Mouse (Mus musculus): Measurements from ENCODE around the gene Rab2b. TPM values are rescaled to one million over a fixed set of nuclear protein-coding genes. Genes with fewer than 3 reads are reported as not detected.

Gene Rab2b
- total RNA-seq, 2 experiments from 2014 or later: 4.6 to 5.3 TPM

DNA sequence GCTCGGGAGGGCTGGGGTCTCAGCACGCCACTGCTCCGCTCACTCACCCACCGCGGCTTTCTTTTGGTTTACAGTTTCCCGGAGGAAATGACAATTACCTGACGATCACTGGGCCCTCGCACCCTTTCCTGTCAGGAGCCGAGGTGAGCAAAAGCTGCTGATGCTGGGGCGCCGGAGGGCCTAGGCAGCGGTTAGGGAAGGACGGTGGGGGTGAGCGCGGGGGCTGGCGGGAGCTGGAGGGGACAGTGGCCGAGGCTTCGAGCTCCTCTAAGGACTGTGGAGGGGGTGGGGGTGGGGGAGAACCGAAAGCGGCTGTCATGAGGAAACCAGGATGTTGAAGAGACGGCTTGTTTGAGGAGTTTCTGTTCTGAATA, 389 bp upstream of the Rab2b start:
- ATAC-seq (ENCODE audit: poor library complexity, severe bottlenecking): peak; percentile 36

DNA sequence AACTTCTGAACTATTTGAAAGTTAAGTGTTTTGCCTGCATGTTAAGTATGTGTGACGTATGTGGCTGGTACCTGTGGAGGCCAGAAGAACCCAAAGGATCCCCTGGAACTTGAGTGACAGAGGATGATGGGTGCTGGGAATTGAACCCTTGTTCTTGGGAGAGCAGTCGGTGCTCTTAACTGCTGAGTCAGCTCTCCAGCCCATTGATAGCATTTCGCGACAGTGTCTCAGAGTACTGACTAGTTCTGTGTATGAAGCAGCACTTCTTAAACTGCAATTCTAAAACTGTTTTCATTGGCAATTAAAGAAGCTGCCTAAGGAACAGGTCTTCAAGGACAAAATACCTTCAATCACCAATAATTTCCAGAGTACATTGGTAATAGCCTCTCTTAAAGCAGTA, 2.1 kb downstream of the Rab2b start:
- ATAC-seq (ENCODE audit: poor library complexity, severe bottlenecking): no peak

DNA sequence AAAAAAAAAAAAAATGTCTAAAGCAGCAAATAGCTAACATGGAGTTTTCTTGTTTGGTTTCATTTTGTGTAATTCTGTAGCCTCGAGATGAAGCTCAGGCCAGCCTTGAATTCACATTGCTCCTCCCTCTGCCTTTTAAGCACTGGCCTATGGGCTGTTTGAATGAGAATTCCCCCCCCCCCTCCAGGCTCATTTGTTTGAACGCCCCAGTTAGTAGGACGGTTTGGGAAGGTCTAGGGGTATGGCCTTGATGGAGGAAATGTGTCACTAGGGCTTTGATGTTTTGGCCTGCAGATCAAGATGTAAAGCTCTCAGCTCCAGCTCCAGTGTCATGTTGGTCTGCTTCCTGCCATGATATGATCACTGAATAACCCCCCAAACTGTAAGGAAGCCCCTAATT, 6.6 kb downstream of the Rab2b start:
- ATAC-seq (ENCODE audit: poor library complexity, severe bottlenecking): no peak

DNA sequence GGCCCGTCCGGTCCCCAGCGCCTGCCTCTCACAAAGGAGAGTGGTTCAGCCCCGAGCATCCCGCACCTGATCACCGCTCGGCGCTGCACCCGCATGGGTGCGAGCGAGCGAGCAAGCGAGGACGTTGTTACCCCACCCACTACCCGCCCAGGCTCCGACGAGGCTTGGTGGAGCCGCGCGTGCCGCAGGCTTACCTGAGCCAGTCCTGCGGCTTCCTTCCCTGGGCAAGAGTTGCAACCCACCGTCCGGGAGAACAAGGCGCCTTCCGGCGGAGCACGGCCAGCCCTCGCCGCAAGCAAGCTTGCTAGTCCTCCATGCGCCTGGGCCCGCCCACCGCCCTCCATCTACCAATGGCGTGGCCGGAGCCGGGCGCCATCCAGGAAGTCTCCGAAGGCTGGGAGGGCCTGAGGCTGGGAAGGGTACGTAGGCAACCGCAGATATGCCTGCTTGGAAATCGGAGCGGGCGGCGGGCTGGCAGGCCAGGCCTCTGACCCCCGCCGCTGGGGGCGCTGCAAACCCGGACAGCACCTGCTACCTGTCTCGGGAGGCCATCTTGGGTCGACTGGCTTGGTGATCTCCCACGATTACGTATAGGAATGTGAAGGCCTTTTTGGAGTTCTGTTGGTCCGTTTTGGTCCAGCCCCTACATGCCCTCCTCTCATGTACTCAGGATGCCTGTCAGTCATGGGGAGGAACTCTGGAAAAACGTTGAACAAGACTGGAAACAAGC, 21.7 kb downstream of the Rab2b start, which contains the start of gene Chd8:
Gene Chd8, minus strand, starts transcription at position 297 of the 730 bp plus-strand sequence.
- peak; percentile 98 for ATAC-seq (ENCODE audit: poor library complexity, severe bottlenecking)

DNA sequence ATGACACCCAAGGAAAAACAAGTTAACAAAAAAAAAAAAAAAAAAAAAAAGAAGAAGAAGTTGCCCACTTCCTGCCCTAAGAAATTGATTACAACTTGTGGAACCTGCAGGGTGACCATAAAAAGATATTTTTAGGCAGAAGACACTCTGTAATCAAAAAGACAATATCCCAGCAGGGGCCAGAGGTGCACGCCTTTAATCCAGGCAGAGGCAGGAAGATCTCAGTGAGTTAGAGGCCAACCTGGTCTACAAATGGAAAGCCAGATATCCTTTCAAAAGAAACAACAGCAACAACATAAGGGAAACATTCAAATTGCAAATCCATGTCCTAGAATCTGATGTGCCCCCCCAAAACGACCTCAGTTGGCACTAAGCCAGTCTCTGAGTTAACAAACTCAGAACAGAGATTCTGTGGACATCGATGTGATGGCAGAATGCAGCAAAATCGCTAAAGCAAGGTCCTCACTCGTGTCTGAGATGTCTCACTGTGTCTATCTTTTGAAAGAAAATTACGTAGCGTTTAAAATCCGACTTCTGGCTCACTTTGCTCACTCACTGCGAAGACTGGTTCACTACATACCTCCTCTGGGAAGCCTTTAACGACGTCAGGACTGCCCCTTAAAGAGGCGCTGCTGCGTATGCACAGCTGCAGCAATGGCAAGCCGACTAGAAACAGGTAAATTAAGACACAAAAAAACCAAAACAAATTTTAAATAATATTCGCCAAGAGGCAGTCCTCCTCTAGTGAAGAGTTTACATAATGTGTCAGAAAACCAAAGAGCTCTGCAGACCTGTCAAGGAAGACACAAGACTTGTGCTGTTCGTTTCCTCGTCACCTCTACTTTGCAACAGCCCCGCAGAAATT, 22.8 kb downstream of the Rab2b start:
- ATAC-seq (ENCODE audit: poor library complexity, severe bottlenecking): no peak

DNA sequence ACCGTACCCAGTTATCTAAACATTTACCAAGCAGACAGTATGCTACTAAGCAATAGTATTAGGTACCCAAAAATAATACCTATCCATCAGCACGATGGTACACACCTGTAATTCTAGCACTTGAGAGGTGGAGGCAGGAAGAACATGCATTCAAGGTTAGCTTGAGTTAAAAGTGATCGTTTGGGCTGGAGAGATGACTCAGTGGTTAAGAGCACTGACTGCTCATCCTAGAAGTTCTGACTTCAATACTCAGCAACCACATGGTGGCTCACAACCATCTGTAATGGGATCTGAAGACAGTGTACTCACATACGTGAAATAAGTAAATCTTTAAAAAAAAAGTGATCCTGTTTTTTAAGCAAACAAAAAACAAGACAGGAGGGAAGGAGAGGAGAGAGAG, 33.2 kb downstream of the Rab2b start:
- no peak for ATAC-seq (ENCODE audit: poor library complexity, severe bottlenecking)

DNA sequence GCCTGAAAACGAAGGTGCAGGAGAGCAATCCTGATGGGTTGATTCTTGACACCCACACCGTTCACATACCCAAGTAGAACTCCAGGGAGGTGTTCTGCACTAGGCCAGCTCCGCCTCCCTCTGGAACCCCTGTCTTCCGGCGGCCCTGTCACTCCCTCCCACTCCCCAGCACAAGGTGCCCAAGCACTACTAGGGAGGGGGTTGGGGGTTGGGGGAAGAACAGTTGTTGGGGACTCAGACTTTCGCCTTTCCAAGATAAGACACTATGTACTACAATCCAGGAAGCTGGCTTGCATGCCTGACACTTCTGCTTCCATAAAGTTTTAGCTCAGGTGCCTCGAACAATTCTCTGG, 34.7 kb downstream of the Rab2b start:
- no peak for ATAC-seq (ENCODE audit: poor library complexity, severe bottlenecking)

DNA sequence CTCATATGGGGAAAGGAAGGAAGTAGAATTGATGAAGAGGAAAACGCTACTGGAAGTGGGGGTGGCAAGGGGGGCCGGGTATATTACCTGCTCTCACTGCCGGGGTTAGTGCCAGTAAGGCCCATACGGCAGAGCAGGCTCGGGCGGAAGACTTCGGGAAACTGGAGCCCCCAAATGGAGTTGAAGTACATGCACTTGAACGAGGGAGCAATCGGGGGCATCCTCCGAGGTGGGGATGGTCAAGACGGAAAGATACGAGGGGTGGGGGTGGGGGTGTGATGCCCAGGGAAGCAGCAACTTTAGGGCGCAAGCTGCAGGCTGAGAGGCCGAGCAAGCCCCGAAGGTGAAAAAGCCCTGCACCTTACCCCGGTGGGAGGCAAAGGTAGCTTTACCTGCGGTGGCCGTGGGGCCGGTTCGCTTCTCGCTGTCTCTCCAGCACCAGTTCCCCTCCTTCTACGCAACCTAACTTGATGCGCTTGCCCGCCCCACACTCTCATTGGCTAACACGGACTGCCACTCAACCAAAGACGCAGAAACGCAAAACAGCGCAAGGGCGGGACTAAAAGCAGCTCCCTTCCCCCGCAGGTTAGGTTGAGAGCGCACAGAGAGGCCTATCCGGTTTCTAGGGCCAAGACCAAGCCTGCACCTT, 35.2 kb downstream of the Rab2b start:
- ATAC-seq (ENCODE audit: poor library complexity, severe bottlenecking): peak; percentile 100

DNA sequence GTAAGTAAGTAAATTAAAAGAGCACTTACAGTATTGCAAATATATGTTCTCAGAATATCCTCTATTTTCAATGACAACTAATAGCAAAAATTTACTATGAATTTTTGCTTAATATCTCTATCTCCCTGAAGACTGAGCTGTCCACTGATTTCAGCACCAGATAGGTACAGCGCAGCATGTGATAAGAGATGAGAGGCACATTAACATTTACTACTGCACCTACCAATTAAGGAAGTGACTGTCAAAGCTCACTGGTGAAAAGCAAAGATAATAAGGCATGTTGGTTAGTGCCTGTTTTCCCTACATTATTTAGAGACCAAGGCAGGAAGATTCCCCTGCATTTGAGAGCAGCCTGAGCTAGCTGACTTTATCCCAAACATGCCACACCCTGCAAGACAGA, 43.1 kb downstream of the Rab2b start:
- no peak for ATAC-seq (ENCODE audit: poor library complexity, severe bottlenecking)

DNA sequence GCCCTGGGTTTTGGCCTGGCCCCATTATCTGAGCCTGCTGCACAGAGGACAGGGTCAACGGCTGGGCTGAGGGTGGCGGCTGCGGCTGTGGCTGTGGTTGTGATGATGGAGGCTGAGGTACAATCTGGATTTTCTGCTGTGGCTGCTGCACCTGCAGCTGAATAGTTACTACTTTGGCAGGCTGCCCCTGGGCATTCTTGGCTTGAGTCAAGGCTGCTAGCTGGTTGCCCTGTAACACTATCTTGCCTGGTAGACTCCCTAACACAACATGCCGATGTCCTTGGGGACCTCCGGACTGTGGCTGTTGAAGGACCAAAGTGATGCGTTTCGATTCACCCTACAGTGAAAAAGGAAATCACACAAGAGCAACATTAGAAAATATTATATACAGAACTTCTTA, 44.2 kb downstream of the Rab2b start:
- ATAC-seq (ENCODE audit: poor library complexity, severe bottlenecking): no peak

DNA sequence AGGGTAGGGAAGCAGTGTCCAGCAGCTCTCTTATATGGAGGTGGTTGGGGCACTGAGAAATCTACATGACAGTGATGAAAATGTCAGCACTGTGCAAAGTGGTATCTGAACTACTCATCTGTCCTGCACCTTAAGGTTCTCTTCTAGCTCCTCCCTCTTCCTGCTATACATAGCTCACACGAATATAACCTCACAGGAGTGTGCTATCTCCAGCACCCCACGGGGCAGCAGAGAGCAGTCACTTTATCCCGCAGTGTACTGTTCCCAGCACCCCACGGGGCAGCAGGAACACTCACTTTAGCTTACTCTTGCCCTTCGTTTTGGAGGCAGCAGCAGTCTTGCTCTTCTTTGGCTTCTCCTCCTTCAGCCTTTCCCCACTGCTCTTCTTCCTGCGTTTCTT, 47.1 kb downstream of the Rab2b start:
- no peak for ATAC-seq (ENCODE audit: poor library complexity, severe bottlenecking)

DNA sequence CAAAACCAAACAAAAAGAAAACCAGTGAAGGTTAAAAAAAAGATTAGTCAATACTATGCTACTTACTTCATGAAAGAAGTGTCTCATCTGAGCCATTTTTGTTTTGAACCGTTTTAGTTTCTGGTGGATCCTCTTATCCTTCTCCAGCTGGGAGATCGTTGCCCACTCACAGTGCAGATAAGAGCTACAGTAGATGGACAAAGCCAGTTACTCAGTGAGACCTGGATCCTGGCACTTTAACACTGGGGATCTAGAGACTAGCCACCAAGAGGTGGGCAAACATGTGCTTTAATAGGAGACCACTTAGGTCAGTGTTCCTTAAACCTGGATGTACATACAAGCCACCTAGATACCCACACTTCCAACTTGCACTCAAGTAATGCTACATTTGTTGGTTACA, 53.4 kb downstream of the Rab2b start:
- ATAC-seq (ENCODE audit: poor library complexity, severe bottlenecking): no peak

DNA sequence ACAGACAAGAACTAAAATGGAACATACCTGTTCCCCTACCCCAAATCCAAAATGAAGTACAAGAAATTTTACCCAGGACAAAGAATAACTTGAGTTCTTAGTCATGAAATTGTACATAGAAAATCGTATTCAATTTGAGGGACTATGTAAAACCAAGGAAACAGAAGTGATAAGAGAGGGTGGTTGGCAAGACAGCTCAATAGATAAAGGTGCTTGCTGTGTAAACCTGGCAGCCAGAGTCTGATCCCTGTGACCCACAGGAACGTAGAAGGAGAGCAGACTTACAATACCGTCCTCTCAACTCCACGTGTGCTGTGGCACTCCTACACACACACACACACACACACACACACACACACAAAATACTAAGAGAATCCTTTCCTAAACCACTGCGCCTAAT, 62.1 kb downstream of the Rab2b start:
- ATAC-seq (ENCODE audit: poor library complexity, severe bottlenecking): no peak

Other genes starting within 250 kb of the Rab2b start
- not detected in 2 replicates for gene Olfr221, start 237.1 kb downstream of the Rab2b start, total RNA-seq (2015)
- not detected in 2 replicates for gene Olfr221, start 237.1 kb downstream of the Rab2b start, total RNA-seq (2017)
- gene Hnrnpc, start 175.5 kb downstream of the Rab2b start, total RNA-seq (2015): 221 and 239 TPM in 2 replicates
- 322 and 343 TPM in 2 replicates for gene Hnrnpc, start 175.5 kb downstream of the Rab2b start, total RNA-seq (2017)
- gene Rpgrip1, start 168.8 kb downstream of the Rab2b start, total RNA-seq (2015): 2.9 and 3.6 TPM in 2 replicates
- gene Rpgrip1, start 168.8 kb downstream of the Rab2b start, total RNA-seq (2017): 2.7 TPM in 2 replicates
- 53.3 and 54.3 TPM in 2 replicates for gene Supt16, start 82.1 kb downstream of the Rab2b start, total RNA-seq (2015)
- gene Supt16, start 82.1 kb downstream of the Rab2b start, total RNA-seq (2017): 148 and 153 TPM in 2 replicates
- gene Chd8, start 21.8 kb downstream of the Rab2b start, total RNA-seq (2015): 73.1 and 77.7 TPM in 2 replicates
- 36.9 and 47.6 TPM in 2 replicates for gene Chd8, start 21.8 kb downstream of the Rab2b start, total RNA-seq (2017)
- 29.9 and 33.1 TPM in 2 replicates for gene Tox4, start 399 bp downstream of the Rab2b start, total RNA-seq (2015)
- gene Tox4, start 399 bp downstream of the Rab2b start, total RNA-seq (2017): 37.7 and 41.4 TPM in 2 replicates
- 36.2 and 42.1 TPM in 2 replicates for gene Mettl3, start 25.6 kb upstream of the Rab2b start, total RNA-seq (2015)
- 29.9 TPM in 2 replicates for gene Mettl3, start 25.6 kb upstream of the Rab2b start, total RNA-seq (2017)
- gene Sall2, start 49.2 kb upstream of the Rab2b start, total RNA-seq (2015): 0.51 TPM in 1 of 2 replicates, not detected in the other
- gene Sall2, start 49.2 kb upstream of the Rab2b start, total RNA-seq (2017): 0.07 and 0.37 TPM in 2 replicates
- not detected in 2 replicates for gene Olfr1513, start 76.9 kb upstream of the Rab2b start, total RNA-seq (2015)
- gene Olfr1513, start 76.9 kb upstream of the Rab2b start, total RNA-seq (2017): not detected in 2 replicates
- gene Olfr1512, start 99.6 kb upstream of the Rab2b start, total RNA-seq (2015): not detected in 2 replicates
- not detected in 2 replicates for gene Olfr1512, start 99.6 kb upstream of the Rab2b start, total RNA-seq (2017)
- not detected in 2 replicates for gene Olfr1511, start 117.8 kb upstream of the Rab2b start, total RNA-seq (2015)
- not detected in 2 replicates for gene Olfr1511, start 117.8 kb upstream of the Rab2b start, total RNA-seq (2017)
- not detected in 2 replicates for gene Olfr1510, start 134.8 kb upstream of the Rab2b start, total RNA-seq (2015)
- gene Olfr1510, start 134.8 kb upstream of the Rab2b start, total RNA-seq (2017): not detected in 2 replicates
- gene Olfr1509, start 163.4 kb upstream of the Rab2b start, total RNA-seq (2015): not detected in 2 replicates
- not detected in 2 replicates for gene Olfr1509, start 163.4 kb upstream of the Rab2b start, total RNA-seq (2017)
- not detected in 2 replicates for gene Olfr1508, start 187.9 kb upstream of the Rab2b start, total RNA-seq (2015)
- gene Olfr1508, start 187.9 kb upstream of the Rab2b start, total RNA-seq (2017): not detected in 2 replicates
- gene Olfr1507, start 216.2 kb upstream of the Rab2b start, total RNA-seq (2015): not detected in 2 replicates
- not detected in 2 replicates for gene Olfr1507, start 216.2 kb upstream of the Rab2b start, total RNA-seq (2017)

All from megakaryocyte, adult 5-6 weeks (primary cell).